Mouse (Mus musculus): Measurements from ENCODE around the gene Hdgf.

Gene Hdgf

DNA sequence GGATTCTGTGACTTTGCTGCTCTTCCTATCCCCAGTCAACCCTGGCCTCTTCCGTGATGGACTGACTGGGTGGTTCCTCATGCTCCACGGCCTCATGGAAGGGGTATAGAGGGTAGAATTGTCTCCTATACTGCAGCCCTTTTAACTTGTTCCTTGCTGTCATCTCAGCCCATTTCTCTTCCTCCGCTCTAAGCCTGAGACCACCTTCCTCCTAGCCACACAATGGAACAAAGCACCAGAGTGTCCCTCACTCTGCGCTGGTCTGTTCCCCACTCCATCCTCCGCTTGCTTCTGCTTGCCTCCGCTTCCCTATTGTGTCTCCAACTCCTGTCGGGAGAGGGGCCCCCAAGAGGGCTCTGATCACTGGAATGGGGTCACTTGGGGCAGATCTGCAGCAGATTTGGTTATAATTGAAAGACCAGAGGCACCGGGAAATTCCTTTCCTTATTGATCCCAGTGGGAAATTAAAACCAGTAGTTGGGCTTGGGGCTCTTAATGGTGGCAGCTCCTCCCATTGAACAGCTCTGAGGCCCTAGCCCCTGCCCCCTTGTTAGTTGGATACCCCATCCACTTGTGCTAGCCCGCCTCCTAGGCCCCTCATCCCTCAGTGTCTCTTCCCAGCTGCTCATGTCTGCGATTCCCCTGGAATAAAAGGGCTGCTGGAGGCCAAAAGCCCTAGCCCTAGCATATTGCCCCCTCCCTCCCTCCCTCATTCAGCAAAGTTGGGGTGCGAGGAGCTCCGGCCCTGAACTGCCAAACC is 39.8 kb downstream of the Hdgf start:
- DNase-seq (ENCODE audit: low read depth, low spot score) = no peak
- Histone ChIP-seq H3K36me3 (ENCODE audit: control insufficient read depth, insufficient read depth, low read length, poor library complexity, severe bottlenecking) (no peaks in the 10 kb centered on the region; the same call in 1 of the 2 replicates), H3K27me3 (ENCODE audit: control insufficient read depth, insufficient read depth, low read length, poor library complexity, severe bottlenecking) (no peaks in the 10 kb centered on the region; the same call in 1 of the 2 replicates)

DNA sequence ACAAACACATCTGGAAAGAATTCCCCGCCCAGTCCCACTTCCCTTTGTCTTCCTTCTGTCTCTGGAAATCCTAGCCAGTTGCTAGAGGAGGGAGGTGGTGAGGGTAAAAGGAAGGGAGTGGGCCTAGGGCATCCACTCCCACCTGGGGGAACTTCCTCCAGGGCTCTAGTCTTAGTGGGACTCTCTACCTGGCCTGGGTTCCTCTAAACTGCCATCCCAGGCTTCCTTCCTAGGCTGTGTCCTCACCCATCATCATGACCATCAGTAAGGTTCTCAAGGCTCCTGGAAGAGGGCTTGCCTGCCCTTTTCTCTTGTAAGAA is 40.4 kb downstream of the Hdgf start:
- no peak for DNase-seq (ENCODE audit: low read depth, low spot score)
- H3K36me3 ChIP-seq (ENCODE audit: control insufficient read depth, insufficient read depth, low read length, poor library complexity, severe bottlenecking) = no peaks in the 10 kb centered on the region; the same call in 1 of the 2 replicates
- no peaks in the 10 kb centered on the region; the same call in 1 of the 2 replicates for H3K27me3 ChIP-seq (ENCODE audit: control insufficient read depth, insufficient read depth, low read length, poor library complexity, severe bottlenecking)

DNA sequence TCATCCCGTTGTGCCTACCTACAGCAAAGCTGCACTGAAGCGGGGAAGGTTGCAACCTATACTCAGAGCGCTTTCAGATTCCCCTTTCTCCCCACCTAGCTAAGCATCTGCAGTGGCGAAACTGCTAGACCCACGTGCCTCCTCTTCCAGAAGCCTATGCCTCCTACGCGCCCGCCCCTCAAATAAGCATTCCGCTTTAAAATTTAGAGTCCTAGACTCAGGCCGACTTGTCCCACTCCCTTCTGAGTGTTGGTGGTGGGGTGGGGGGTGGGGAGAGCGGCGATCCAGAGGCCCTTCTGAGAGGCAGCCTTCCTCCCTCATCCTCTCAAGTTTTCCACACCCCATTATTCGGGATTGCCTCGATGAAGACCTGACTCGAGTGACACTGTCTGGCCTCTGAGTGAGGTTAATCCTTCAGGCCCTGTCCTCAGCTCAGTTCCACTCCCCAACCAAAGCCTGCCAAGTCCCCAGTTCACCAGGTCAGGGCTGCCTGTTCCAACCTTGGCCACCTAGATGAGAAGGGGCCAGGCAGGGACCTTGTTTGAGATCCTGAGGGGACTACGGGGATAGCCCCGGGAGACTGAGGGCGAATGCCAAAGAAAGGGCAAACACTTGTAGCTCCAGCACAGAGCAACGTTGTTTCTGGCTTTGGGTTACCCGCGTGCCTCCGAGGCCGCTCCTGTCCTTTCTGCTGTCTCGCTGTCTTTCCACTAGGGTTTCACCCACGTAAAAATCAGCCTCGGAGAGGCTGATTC is 41.1 kb downstream of the Hdgf start:
- H3K27me3 ChIP-seq (ENCODE audit: control insufficient read depth, insufficient read depth, low read length, poor library complexity, severe bottlenecking) = no peaks in the 10 kb centered on the region; the same call in 1 of the 2 replicates
- H3K36me3 ChIP-seq (ENCODE audit: control insufficient read depth, insufficient read depth, low read length, poor library complexity, severe bottlenecking) = no peaks in the 10 kb centered on the region
- peak; percentile 31 for DNase-seq (ENCODE audit: low read depth, low spot score)

DNA sequence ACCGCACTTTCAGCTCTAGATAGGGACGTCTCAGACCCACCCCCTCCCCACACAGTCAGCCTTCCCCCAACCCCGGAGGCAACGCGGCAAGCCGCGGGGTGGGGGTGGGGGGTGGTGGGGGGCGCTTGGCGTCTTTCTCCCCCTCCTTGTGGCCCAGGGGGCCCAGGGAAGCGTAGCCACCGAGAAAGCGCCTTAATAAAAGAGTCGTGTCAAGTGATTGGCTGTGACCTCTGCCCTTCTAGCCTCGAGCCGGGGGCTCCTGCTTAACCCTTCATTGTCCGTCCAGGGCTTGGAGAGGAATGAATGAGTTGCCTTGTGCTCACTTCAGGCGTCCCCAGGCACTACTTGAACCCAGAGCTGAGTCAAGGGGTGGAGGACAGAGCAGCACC is 41.7 kb downstream of the Hdgf start:
- no peak for DNase-seq (ENCODE audit: low read depth, low spot score)
- Histone ChIP-seq H3K36me3 (ENCODE audit: control insufficient read depth, insufficient read depth, low read length, poor library complexity, severe bottlenecking) (no peaks in the 10 kb centered on the region), H3K27me3 (ENCODE audit: control insufficient read depth, insufficient read depth, low read length, poor library complexity, severe bottlenecking) (no peaks in the 10 kb centered on the region; the same call in 1 of the 2 replicates)

DNA sequence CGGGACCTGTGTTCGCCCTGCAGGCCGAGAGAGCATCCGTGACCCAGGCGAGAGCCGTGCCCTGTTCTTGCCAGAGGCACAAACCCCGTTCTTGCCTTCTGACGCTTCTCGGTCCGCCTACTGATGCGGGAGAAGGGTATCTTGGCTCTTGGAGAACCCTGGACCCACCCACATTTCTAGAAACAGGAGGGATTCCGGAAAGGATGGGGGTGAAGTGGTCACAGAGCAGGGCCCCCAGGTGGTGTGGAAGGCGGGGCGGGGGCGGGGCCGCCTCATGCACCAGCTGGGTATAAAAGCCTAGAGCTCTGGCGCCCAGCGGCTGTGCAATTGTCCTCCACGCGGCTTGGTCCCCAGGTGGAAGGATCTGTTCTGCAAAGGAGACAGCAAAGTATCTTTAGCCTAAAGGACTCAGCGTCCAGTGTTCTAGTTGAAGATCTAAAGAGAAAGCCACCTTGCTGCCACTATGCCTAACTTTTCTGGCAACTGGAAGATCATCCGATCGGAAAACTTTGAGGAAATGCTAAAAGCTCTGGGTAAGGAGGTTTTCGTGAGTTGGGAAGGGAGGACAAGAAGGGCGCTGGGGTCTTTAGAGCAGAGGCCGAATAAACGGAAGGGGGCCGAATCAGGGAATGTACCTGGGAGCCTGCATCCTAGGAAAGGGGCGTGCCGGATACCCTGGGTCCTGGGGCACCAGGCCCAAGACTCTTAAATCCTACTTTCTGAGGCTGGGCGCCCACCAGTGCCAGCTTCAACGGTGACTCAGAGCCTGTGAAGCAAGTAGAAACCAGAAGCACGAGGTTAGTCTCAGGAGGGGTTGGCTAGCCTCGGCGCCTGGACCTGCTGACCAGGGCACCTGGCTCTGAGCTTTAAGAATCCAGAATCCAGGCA is 42.5 kb downstream of the Hdgf start, which contains the start of gene Crabp2:
Crabp2 (plus strand) TSS at position 289 of the 888 bp plus-strand sequence.
- peak; percentile 34 for DNase-seq (ENCODE audit: low read depth, low spot score)

DNA sequence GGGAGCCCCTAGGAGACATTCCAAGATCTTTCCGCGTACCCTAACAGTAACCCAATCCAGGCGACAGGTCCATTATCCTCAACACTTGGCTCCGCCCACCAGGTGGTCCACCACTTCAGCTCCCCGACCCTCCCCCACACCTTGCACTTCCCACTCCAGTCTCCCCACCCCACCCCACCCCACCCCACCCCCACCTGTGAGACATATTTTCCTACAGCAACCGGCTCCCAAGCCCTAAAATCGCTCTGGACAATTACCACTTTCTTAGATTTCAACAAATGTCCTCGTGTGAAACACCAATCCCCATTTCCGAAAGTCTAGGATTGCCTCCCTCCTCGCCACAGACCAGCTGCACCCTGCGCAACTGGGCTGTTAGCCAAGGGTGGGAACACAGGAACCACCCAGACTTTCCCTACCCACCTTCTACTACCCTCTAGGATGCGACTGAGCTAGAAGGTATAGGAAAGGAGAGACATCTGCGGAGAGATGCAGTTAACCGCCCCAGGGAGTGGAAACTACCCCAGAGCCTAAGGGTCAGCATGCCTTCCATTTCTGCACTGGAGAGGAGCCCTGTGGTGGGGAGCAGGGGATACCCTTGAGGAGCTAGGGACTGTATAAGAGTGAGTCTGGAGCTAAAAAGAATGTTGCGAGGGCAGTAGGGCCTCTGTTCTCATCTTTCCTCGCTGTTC is 43.3 kb downstream of the Hdgf start:
- H3K36me3 ChIP-seq (ENCODE audit: control insufficient read depth, insufficient read depth, low read length, poor library complexity, severe bottlenecking) = no peaks in the 10 kb centered on the region
- no peaks in the 10 kb centered on the region; the same call in 1 of the 2 replicates for H3K27me3 ChIP-seq (ENCODE audit: control insufficient read depth, insufficient read depth, low read length, poor library complexity, severe bottlenecking)
- no peak for DNase-seq (ENCODE audit: low read depth, low spot score)

More for the DNA sequence above, 42.5 kb downstream of the Hdgf start, which contains the start of gene Crabp2:
- H3K36me3 ChIP-seq (ENCODE audit: control insufficient read depth, insufficient read depth, low read length, poor library complexity, severe bottlenecking) = no peaks in the 10 kb centered on the region
- no peaks in the 10 kb centered on the region; the same call in 1 of the 2 replicates for H3K27me3 ChIP-seq (ENCODE audit: control insufficient read depth, insufficient read depth, low read length, poor library complexity, severe bottlenecking)

DNA sequence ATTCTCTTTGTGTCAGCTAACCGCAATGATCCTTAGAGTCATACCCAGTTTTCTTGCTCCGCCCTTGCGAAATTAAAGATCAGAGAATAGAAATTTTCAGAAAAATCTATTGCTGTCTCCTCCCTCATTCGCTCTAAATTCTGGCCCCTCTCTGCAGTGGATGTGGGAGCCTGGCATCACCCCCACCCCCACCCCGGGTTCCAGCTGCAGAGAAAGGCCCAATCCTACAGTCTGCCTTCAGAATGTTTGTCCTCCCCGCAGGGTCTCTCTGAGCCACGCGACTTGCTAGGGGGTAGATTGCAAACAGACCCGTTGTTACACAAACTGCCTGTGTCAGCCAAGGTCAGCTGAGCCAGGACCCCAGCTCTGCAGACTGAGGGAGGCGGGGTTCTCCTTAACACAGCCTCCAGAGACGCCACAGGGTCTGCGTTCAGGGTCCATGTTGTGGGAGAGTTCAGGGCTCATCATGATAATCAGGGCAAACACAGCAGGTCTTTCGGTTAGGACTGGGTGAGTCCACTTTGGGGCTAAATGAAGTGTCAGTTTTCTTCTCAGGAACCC is 43.9 kb downstream of the Hdgf start:
- Histone ChIP-seq H3K27me3 (ENCODE audit: control insufficient read depth, insufficient read depth, low read length, poor library complexity, severe bottlenecking) (no peaks in the 10 kb centered on the region; the same call in 1 of the 2 replicates), H3K36me3 (ENCODE audit: control insufficient read depth, insufficient read depth, low read length, poor library complexity, severe bottlenecking) (no peaks in the 10 kb centered on the region)
- DNase-seq (ENCODE audit: low read depth, low spot score) = no peak

DNA sequence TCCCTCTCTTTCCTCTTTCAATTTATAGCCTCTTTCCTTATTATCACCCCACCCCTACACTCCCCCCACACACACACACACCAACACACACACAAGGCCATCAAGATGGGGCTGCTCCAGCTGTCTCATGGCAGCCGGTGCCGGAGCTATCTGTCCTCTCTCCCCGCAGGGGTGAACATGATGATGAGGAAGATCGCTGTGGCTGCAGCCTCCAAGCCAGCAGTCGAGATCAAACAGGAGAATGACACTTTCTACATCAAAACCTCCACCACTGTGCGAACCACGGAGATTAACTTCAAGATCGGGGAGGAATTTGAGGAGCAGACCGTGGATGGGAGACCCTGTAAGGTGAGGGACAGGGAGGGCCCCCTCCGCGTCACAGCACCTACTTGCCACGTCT is 45.8 kb downstream of the Hdgf start:
- Histone ChIP-seq H3K27me3 (ENCODE audit: control insufficient read depth, insufficient read depth, low read length, poor library complexity, severe bottlenecking) (no peaks in the 10 kb centered on the region), H3K36me3 (ENCODE audit: control insufficient read depth, insufficient read depth, low read length, poor library complexity, severe bottlenecking) (no peaks in the 10 kb centered on the region)
- DNase-seq (ENCODE audit: low read depth, low spot score) = no peak

DNA sequence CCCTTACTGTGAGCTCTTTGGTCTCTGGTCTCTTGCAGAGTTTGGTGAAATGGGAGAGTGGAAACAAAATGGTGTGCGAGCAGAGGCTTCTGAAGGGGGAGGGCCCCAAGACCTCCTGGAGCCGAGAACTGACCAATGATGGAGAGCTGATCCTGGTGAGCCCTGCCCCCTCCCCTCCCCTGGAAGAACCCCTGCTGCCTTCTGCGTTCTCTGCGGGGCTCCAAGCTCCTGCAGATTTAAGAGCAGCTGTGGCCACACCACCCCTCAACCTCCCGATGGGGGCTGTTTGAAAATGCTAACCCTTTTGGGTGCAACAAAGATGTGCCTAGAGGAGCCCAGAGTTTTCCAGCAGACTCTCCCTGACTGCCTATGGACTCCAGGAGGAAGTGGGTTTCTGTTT is 46.3 kb downstream of the Hdgf start:
- no peaks in the 10 kb centered on the region for H3K27me3 ChIP-seq (ENCODE audit: control insufficient read depth, insufficient read depth, low read length, poor library complexity, severe bottlenecking)
- no peaks in the 10 kb centered on the region for H3K36me3 ChIP-seq (ENCODE audit: control insufficient read depth, insufficient read depth, low read length, poor library complexity, severe bottlenecking)
- DNase-seq (ENCODE audit: low read depth, low spot score) = no peak

DNA sequence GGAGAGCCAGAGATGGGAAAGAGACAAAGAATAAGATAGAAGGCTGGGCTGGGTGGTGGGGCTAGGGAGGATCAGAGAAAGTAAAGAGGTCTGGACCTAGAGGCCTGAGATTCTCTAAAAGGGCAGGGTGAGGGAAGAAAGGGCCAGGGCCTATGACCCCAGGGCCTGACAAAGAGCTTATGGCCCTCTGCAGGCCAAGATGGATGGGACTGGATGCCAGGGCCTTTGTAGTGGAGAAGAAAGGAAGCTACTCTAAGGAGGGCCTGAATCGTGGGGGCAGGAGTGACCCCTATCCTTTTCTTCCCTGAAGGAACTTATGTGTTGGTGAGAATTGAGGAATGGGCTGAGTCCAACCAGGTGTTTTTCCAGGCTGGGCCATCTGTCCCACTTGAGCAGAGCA is 51.9 kb downstream of the Hdgf start:
- no peak for DNase-seq (ENCODE audit: low read depth, low spot score)
- H3K27me3 ChIP-seq (ENCODE audit: control insufficient read depth, insufficient read depth, low read length, poor library complexity, severe bottlenecking) = no peaks in the 10 kb centered on the region; the same call in 1 of the 2 replicates
- no peaks in the 10 kb centered on the region for H3K36me3 ChIP-seq (ENCODE audit: control insufficient read depth, insufficient read depth, low read length, poor library complexity, severe bottlenecking)

DNA sequence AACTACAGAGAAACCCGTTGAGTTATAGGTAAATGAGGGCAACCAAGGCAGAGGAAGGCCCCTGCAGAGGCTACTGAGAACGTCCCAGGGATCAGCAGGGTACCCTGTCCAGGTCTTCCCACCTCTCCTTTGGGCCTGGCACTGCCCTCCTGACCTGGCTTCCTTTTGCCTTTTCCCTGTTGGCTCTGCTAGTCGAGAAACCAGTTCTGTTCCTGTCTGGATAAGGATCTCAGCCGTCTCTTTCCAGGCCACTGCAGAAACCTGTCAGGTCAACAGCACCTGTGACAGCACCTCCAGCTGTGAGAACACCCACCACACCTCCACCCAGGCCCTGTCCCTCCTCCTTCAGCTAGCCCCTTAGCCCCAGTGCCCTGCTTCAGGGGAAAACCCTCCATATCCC is 52.4 kb downstream of the Hdgf start:
- no peaks in the 10 kb centered on the region; the same call in 1 of the 2 replicates for H3K27me3 ChIP-seq (ENCODE audit: control insufficient read depth, insufficient read depth, low read length, poor library complexity, severe bottlenecking)
- no peaks in the 10 kb centered on the region for H3K36me3 ChIP-seq (ENCODE audit: control insufficient read depth, insufficient read depth, low read length, poor library complexity, severe bottlenecking)
- DNase-seq (ENCODE audit: low read depth, low spot score) = no peak

DNA sequence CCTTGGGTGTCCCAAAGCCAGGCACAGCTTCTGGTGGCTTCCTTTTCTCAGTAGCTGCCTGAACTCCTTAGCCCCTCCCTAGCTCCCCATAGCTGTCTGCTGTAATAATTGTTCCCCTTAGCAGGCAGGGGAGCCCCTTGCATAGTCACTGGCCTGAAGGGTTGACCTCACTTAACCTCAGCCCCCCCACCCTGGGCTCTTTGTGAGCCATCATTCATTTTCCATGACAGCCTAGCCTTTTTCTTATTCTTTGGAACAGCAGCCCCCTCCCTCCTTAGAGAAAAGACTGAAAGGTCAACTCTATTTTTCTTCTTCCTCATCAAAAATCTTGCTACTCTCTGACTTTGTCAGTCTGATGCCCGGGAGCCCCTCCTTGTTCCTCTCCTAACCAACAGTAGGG is 52.8 kb downstream of the Hdgf start:
- H3K27me3 ChIP-seq (ENCODE audit: control insufficient read depth, insufficient read depth, low read length, poor library complexity, severe bottlenecking) = no peaks in the 10 kb centered on the region; the same call in 1 of the 2 replicates
- no peaks in the 10 kb centered on the region for H3K36me3 ChIP-seq (ENCODE audit: control insufficient read depth, insufficient read depth, low read length, poor library complexity, severe bottlenecking)
- DNase-seq (ENCODE audit: low read depth, low spot score) = no peak

DNA sequence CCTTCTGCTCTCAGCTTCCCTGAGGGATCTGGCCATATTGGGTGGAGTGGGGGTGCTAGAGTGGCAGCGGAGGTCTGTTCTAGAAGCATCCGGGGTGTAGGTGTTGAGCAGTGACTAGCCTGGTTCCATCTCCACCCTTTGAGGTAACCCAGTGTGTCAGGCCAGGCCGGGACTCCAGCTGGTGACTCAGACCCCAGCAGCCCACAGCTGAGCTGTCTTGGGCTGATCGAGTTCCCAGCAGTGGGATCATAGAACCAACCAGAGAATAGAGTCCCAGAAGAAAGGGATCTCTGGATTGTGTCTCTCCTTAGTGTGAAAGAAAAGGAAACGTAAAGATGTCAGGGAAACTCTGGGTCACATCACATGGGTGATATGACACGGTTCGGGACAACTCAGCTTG is 53.2 kb downstream of the Hdgf start:
- Histone ChIP-seq H3K27me3 (ENCODE audit: control insufficient read depth, insufficient read depth, low read length, poor library complexity, severe bottlenecking) (no peaks in the 10 kb centered on the region; the same call in 1 of the 2 replicates), H3K36me3 (ENCODE audit: control insufficient read depth, insufficient read depth, low read length, poor library complexity, severe bottlenecking) (no peaks in the 10 kb centered on the region)
- no peak for DNase-seq (ENCODE audit: low read depth, low spot score)

DNA sequence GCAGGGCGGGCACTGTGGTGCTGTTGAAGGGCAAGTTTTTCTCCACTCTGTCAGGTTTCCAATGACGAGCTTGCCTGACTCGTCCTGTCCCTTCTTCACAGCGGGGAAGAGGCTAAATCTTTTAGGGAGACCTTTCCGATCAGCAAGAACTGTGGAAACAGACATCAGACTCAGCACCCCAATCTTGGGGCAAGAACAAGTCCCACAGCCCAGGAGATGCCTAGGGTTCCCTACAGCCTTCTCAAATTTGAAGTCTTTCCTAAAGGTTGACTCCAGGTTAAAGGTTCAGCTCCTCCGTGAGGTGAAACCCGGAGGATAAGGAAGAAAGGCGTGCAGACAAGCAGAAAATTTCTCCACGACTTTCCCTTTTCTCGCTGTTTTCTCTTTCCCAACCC is 54.1 kb downstream of the Hdgf start:
- no peaks in the 10 kb centered on the region; the same call in 1 of the 2 replicates for H3K27me3 ChIP-seq (ENCODE audit: control insufficient read depth, insufficient read depth, low read length, poor library complexity, severe bottlenecking)
- H3K36me3 ChIP-seq (ENCODE audit: control insufficient read depth, insufficient read depth, low read length, poor library complexity, severe bottlenecking) = no peaks in the 10 kb centered on the region
- DNase-seq (ENCODE audit: low read depth, low spot score) = no peak

Data from splenic B cell, adult 2 months (primary cell).